Mouse (Mus musculus) cortical plate, adult 2 months (tissue): ENCODE results near the gene Dyrk1a.

ENCODE experiments used
- CTCF ChIP-seq: fragments of 200-500 bp; IDR thresholded peaks from 2 replicates; pipeline ENCODE4 v1.5.1; 2011; ENCODE audit warnings: mild to moderate bottlenecking, control low read depth, low read length; ENCODE audit not compliant: insufficient read depth; ENCODE audit errors: extremely low read depth
- POLR2A ChIP-seq: fragments of 200-500 bp; IDR thresholded peaks from 2 replicates; pipeline ENCODE4 v1.6.1; 2011; ENCODE audit warnings: mild to moderate bottlenecking, low read length, control low read depth; ENCODE audit not compliant: insufficient read depth; ENCODE audit errors: extremely low read depth

DNA sequence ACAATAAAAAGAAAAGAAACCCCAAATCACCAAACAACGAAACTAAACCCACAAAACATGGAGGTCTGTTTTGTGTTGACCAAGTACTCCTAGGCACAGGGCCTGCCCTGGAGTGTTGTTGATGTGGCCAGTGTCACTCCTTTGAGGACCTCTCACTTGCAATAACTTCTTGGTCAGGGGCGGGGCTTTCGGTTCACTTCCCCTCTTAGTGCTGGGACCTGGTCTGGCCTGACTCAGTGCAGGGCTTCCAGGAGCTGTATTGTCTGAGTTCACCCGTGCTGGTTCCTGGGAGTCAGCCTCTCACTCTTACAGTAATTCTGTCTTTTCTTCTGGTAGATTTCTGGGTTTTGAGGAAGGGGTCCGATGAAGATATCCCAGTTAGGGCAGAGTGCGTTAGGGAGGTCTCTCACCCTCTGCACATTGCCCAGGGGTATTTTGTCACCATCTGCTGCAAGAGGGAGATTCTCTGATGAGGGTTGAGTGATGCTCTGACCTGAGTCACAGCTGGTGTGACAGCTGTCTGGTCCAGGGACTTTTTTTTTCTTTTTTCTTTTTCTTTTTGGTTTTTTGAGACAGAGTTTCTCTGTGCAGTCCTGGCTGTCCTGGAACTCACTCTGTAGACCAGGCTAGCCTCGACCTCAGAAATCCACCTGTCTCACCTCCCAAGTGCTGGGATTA lies 150.8 kb downstream of the Dyrk1a start:
- TF ChIP-seq POLR2A (no peak), CTCF (no peak)
